Mouse (Mus musculus): ENCODE measurements at regions not wholly inside any gene's neighbourhood (a gene's known extent, or its start where the extent isn't known, plus 50 kb on each side); places are given as distances from the start of the nearest gene placed in this dataset.
A peak's percentile ranks its signal among the peaks of the same experiment; 100 is the strongest.

DNA sequence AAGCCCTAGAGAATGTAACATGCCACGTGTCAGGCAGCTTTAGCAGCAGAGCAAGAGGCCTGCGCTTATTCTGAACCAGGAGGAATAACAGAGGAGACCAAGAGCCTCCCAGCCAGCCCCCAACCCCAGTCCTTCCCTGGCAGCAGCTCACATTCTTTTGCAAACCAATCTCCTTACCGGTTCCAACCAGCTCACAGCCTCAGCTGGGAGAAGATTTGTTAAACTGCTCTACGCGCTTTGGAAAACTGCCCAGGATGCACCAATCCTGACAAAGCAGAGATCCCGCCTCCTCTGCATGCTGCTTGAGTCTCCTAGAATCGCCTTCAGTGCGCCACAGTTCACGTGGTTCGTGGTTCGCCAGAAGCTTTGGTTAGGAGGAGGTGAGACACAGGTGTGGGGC is 51.8 kb downstream of the Gm9376 start:
- intact Hi-C loops (cut with DNase I) = no loop called here
- no peak for DNase-seq

DNA sequence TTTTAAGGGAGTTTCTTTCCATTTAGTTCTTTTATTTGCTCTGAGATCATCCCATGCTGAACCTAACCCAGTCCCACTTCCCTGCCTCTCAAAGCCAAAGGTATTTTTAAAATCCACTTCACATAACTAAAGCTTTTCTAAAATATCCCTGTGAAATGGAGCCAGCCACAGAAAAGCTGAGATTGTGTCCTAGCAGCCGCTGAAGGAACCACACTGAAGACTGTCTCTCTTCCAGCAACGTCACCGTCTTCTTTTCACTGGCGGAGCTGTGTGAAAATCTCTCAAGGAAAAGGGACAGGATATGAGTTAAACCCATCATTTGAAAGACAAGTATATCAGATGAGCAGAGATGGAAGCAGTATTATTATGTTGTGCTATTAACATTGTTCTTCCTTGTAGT is 53.3 kb downstream of the Gm9376 start:
- DNase-seq = no peak
- intact Hi-C loops (cut with DNase I) = no loop called here

DNA sequence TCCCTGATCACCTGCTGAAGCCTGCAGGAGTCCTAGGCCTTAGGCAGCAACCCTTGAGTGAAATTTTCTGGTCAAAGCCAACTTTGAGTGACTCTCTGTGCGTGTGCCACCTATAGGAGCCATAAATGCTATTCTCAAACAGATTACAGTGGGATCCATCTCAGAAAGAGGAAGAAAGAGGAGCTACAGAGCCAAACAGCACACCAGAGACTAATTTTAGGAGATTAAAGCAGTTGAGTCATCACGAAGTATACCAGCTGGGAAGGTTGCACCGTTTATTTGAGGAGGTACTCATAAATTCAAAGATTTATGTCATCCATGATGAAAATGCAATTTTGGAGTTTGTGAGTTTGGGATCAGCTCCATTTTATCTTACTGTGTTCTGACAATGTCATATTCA is 54.3 kb downstream of the Gm9376 start:
- no peak for DNase-seq
- intact Hi-C loops (cut with DNase I) = no loop called here

DNA sequence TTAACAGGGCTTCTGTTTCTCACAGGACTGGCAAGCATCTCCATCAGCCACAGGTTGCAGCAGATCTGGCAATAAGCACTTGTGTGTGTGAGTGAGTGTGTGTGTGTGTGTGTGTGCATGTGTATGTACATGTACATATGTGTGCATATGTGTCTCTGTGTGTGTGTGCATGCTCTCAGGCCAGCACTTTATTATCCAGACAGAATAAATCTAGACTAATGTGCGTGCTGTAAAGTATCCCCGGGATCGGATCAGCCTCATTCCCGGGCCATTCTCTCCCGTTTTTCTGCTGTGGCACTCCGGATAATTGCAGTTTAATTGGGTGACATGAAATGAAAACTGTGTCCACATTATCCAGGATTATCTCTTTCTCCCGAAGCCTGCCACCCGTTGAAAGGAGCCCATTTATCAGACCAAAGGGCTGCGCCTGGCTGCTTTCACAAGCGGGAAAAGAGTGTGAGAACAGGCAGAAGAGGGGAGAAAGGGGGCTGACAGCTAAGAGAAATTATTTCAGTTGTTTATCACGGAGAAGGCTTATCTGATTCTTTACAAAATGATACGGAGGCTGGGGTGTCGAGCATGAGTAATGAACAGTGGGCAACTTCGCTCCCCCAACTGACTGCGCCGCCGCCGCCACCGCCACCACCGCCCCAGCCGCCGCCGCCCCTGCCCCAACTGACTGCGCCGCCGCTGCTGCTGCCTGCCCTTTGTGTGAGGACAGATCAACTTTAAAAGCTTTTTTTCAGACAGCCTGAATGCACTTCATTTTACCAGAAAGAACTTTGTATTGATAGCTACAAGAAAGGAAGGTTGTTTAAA is 55.5 kb downstream of the Gm9376 start:
- intact Hi-C loops (cut with DNase I) = no loop called here
- DNase-seq = no peak

DNA sequence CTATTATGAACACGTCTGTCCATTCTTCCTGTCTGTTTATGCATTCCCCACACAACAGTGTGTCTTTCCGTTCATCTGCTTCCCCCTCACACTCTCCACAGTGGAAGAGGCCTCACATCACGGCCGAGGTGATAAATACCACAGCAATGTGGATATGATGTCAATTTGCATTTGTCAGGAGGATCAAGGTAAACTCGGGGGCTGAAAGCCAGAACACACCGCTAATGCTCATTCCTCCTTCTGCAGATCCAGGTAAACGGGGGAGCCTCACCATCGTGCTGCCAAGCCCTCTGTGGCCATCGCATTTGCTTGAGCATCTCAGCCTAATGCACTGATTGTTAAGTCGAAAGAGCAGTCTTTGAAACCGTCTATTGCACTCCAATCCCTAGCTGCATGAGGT is 56.1 kb downstream of the Gm9376 start:
- intact Hi-C loops (cut with DNase I) = no loop called here

DNA sequence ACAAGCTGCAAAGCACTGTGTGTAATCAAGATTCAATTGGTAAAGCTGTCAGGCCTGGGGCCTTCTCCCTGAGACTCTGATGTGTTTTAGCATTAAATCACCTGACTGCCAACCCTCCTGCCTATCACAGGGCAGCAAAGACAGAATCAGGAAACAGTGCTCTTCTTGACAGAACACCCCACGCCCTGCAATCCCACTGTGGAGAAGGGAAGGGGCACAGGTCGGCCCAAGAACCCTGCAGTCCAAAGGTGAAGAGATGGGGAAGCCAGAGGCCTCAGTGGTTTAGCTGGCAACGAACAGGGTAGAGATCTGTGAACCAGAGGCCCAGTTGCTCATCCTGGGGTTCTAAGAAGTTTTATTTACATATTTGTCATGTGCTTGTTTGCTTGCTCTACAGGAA is 71.3 kb downstream of the Gm9376 start:
- intact Hi-C loops (cut with DNase I) = no loop called here
- DNase-seq = no peak

More for the DNA sequence above, 56.1 kb downstream of the Gm9376 start:
- no peak for DNase-seq

DNA sequence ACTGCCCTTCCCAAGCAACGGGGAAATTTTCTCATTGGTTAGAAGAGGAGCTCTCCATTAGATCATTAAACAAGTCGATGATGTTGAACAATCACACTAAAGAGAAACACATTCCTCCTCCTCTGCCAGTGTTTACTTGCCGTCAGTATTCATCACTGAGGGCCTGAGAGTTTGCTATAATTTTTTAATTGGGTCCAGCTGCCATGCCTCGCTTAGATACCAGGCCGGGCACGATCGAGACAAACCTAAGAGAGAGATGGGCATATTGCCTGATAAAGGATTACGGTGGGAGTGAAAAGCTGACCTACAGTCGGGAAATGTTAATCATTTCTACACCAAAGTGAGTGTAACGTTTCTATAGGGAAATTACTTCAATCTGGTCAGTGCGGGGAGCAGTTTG is 96.2 kb downstream of the Gm9376 start:
- no peak for DNase-seq
- intact Hi-C loops (cut with DNase I) = no loop called here

DNA sequence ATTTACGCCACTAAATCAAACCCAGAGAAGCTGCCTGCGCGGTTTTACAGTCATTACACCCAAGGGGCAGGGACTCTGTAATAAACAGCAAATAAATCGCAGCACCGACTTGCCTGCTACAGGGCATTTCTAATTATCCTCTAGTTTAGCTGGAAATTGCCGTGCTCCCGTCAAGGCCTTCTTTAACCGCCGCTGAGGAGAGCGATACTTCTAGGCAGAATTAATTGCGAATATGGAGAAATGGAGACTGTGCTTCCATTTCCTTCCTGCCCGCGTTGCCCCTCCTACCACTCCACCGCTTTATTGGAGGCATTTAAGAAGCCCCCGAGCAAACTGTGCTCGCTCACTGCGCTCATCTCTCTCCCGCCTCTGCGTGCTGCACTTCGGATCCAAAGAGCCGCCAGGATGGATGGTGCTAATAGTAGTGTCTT is 96.6 kb downstream of the Gm9376 start:
- DNase-seq = no peak
- intact Hi-C loops (cut with DNase I) = no loop called here

DNA sequence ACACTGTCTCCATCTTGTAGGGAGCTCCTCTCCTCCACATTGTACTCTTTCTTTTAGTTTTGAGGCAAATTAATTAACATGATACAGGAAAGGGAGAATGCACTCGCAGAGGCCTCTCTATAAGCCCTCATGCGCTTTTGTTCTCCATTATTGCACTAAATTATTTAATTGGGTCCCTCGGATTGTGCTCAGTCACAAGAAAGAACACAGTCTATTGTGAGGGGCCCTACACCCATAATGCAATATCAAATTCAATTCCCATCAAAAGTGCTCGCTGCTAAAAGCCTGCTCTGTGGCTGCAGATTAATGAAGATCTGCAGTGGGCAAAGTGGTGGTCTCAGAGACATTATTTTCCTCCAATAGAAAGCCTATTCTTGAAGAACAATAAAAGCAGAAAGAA is 99.8 kb downstream of the Gm9376 start:
- intact Hi-C loops (cut with DNase I) = no loop called here
- no peak for DNase-seq

DNA sequence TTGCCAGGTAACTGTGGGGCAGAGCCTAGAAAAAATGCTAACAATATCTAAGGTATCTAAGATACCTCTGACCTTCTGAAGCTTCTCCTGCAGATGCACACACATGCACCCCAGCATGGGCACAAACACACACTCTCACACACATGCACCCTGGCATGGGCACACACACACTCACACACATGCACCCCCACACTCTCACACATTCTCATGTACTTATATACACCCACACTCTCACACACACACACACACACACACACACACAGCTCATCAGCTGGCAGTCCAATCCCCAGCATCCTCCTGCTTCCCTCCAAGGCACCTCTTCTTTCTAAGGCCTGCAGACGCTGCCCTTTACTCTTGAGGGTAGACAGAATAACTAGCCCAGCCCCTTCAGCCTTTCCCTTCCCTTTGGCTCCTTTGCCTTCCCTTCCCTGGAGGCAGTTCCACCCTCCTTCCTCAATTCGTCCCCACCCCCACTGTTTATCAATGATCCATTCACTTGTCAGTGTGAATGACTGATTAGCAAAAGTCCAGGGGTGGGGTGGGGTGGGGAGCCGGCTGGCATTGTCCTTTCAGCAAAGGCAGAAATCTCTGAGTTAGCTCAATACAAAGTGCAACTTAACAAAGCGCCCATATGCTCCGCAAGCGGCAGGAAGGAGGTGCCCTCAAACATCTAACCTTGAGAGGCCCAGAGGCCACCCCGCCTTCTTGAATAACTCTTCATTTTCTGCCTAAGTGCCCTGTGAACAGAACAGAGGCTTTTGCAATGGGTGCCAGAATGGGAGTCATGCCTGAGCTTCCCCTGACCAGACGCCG is 102.1 kb downstream of the Gm9376 start:
- intact Hi-C loops (cut with DNase I) = no loop called here
- DNase-seq = no peak

DNA sequence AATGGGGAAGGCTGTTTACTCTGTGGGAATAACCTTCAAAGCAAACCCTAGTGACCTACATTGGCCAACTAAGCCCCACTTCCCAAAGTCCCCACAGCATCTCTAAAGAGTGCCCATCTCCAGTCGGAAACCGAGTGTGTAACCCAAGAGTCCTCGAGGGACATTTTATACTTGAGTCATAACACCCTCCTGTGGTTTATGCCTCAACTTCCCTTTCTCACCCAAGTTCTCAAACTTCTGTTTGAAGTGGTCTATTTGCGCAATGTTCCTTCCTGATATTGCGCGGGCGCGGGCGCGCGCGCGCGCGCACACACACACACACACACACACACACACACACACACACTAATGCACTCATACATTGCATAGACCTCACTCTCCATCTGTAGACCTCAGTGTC is 104.6 kb downstream of the Gm9376 start:
- intact Hi-C loops (cut with DNase I) = no loop called here
- DNase-seq = no peak

DNA sequence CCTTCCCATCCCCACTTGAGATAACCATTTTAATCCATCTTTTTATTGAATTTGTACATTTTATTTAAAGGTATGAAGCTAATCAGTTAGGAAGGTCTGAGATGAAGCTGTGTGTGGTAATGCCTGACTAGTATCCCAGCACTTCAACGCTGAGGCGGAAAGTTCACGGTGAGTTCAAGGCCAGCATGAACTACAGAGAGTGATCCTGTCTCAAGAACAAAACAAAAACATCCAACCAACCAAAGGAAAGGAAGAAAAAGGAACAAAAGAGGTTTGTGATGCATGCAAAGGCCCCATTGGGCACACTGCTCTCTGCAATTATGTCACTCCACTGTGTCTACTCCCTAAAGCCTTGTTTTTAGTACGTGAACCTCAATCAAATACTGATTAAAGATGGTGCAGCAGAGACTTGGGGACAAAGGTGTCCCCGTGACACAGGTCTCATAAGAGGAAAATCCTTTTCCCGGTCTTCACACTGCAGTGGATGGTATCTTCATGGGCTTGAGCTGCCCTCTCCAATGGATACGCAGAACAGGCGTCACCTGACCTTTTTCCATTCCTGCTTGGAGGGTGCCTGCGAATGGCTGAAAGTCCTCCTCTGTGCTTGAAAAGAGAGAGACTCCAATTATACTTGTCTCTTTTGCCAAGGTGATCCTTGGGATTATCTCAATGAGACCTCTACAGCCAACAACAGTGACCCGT is 108.2 kb downstream of the Gm9376 start:
- intact Hi-C loops (cut with DNase I) = no loop called here
- no peak for DNase-seq

DNA sequence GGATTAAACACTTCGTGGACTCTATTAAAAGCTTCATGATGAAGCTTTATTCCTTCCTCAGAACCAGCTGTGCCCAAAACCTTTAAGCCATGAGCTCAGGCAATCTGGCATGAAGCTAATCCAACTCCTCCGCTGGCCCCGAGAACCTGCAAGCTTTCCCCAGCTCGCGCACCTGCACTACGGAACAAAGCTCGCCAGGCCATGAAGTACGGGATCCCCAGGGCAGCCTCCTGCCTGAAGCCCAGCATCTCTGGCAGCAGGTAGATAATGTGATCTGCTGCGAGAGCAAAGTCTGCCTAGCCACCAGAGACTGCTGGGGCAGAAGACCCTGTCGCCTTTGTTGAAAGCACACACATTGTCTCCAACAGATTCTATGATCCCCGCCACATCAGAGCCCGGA is 108.9 kb downstream of the Gm9376 start:
- intact Hi-C loops (cut with DNase I) = no loop called here
- DNase-seq = no peak

DNA sequence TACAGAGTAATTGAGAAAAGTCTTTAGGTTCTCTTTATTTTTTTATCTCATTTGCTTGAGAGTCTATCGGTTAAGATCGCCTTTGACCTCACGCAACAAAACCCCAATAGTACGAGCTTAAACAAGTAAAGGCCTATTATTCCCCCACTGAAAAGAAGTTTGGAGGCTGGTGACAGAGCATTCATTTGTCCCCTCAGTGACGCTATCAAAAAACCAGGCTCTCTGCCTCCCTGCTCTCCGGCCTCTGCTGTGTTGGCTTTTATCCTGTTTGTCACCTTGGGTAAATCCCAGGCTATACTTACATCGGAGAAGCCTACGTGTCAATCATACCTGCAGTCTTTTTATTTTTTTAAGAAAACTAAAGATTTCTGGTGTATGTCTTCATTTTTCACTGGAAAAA is 112.9 kb downstream of the Gm9376 start:
- intact Hi-C loops (cut with DNase I) = no loop called here
- DNase-seq = no peak

DNA sequence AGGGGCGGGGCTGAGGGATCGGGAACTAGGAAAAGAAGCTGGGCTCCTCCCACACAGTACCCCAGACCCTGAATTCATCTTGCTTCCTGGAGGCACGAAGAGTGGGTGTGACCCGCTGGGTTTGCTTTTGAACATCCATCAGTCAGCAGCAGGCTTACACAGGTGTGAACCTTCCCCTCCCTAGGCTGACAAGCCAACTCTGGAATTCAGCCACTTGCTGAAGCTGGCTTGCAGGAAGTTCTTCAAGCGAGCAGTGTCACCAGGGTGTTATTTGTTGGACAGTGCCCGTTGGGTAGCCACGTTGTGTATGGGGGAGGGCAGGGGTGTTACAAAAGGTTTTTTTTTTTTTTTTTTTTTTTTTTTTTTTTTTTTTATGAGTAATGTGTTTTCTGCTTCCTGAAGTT is 118.8 kb downstream of the Gm9376 start:
- DNase-seq = peak in 1 of 2 experiments; percentile 10
- intact Hi-C loops (cut with DNase I) = no loop called here

DNA sequence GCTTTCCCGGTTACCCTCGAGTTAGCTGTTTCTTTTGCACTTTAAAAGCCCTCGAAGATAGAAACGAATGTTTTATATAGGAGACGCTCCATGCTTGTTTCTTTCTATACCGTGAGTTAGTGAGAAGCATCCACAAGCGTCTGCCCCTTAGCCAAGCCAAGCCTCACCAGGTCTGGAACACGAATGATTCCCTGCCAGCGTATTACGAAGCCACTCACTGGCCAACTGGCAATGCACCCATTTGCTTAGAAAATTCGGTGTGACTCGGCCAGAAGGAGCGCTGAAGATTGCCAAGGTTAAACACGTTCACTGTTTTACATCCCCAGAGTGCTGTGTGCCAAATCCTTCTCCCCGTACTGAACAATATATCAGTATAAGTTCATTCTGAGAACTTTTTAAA is 121.3 kb downstream of the Gm9376 start:
- DNase-seq = no peak
- intact Hi-C loops (cut with DNase I) = no loop called here

DNA sequence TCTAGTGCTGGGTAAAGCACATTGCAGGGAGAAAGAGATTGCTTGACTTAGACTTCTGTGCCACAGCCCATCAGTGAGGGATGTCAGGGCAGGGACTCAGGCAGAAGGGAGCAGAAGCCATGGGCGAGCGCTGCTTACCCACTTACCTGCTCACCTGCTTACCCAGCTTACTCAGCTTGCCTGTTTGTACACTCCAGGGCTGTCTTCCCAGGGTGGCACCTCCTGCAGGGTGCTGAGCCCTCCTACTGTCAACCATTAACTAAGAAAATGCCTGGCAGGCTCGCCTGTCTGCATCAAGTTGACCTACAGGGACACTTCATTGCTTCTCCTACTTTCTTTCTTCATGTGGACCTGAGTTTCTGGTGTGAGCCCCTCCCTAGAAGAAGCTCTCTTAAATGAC is 124.0 kb downstream of the Gm9376 start:
- no peak for DNase-seq
- intact Hi-C loops (cut with DNase I) = no loop called here

DNA sequence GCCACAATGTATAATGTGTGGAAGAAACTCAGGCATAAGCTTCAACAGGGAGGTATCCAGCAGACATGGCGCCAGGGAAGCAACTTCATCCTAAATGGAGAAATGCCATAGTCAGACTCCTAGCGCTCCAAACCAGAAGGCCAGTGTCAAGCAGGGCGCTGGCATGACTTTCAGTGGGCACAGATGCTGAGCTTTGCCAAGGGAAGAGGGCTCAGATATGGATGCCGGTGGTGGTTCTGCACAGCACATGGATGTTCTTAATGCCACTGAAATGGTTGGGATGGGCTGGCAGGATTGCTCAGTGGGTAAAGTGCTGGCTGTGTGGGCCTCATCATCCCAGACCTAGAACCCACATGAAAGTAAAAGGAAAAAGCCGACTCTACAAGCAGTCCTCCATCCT is 124.8 kb downstream of the Gm9376 start:
- intact Hi-C loops (cut with DNase I) = no loop called here

DNA sequence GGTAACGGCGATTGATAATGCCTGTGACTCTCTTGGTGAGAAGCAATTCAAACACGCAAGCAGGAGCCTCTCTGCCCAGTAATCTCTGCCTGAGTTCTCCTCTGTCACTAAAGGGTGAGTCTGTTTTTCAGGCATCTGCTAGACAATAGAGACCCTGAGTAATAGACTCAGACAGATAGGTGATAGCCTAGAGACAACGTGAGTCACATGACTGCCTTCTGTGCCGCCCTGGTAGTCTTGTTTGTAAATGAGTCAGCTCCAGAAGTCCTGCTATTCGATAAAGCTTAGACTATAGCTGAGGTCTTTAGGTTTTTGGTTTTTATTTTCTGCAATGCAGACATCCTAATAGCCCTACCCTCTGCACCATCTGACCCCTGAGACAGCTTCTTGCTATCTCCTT is 126.9 kb downstream of the Gm9376 start:
- no peak for DNase-seq
- intact Hi-C loops (cut with DNase I) = no loop called here

More for the DNA sequence above, 124.8 kb downstream of the Gm9376 start:
- DNase-seq = no peak

DNA sequence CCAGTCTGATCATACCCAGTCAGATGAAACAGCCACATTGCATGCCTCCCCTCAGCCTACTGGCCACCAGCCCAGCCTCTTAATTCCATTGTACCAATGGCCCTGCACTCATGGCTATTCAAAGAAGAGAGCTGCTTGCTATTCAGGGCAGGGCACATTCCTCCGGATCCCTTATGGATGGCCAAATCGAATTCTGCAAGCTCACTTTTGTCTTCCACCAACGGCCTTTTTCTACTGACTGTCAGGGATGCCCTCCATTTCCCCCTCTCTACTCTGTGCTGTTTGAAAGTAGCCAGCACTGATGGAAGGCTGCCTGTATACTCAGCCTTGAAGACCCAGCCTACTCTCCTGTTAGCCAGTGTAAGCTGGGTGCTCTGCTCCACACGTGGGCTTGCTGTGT is 147.5 kb downstream of the Gm9376 start:
- intact Hi-C loops (cut with DNase I) = no loop called here
- no peak for DNase-seq

DNA sequence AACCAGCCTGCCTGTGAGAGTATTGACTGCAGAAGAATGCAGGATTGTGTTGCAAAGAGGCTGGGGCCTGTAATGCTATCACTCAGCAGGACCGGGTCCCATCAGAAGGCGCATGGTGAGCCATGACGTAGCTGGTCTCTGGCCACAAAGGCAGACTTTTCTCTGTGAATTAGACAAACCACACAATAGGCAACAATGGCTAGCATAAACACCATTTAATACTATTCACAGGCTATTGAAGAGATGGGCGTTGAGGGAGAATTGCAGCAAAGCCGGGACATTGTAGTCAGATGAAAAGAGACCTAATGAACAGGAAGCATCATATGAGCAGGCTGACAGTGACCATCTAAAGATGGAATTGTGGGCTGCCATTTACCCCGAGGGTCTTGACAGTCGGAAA is 149.4 kb downstream of the Gm9376 start:
- intact Hi-C loops (cut with DNase I) = no loop called here
- DNase-seq = no peak
